Mouse (Mus musculus): ENCODE measurements around the gene Ube2e2. TPM values are rescaled to one million over a fixed set of nuclear protein-coding genes. Genes with fewer than 3 reads are reported as not detected.

The Ube2e2 gene
- polyA plus RNA-seq, 1 experiment: 29.2 TPM

DNA sequence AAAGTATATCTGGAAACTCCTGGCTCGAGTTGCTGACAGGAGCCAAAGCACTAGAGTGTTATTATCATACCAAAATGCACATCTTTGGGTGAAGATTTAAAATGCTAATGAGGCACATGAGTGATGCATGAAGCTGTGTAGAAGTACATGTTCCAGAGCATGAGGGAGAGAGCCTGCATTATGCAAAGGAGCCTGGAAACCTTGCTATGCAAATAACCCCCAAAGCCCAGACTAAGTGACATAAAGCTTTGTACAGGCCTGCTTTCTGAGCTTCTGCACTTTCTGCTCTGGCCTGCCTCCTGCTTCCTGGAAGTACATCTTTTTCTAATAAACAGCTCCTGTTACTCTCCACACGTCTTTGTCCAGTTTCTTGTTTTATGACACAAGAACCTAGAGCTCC lies 363.2 kb downstream of the Ube2e2 start:
- H3K4me1 ChIP-seq (ENCODE audit: control insufficient read depth, insufficient read depth, low read length): no peaks in the 10 kb centered on the region
- H3K27ac ChIP-seq (ENCODE audit: control insufficient read depth, insufficient read depth, low read depth, low read length): no peak overlapping the region

DNA sequence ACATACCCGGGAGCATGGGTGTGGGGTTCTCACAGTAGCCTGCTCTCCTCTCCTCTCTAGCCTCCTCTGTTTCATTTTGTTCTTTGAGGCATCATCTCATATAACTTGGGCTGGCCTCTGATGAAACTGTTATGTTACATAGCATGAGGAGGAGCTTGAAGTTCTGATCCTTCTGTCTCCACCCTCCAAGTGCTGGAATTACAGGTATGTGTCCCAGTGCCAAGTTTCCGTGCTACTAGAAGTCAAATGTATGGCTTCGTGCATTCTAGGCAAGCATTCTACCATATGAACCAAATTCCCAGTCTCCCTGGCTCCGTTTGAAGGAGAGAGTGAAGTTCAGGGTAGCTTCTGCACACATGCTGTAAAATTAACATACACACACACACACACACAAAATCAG lies 363.6 kb downstream of the Ube2e2 start:
- Histone ChIP-seq H3K4me3 (ENCODE audit: control insufficient read depth, low read depth, low read length) (no peak overlapping the region), H3K27me3 (ENCODE audit: control insufficient read depth, insufficient read depth, low read length) (no peaks in the 10 kb centered on the region), H3K27ac (ENCODE audit: control insufficient read depth, insufficient read depth, low read depth, low read length) (no peak overlapping the region), H3K4me1 (ENCODE audit: control insufficient read depth, insufficient read depth, low read length) (no peaks in the 10 kb centered on the region), H3K36me3 (ENCODE audit: control insufficient read depth, insufficient read depth, low read length) (no peaks in the 10 kb centered on the region)
- TF ChIP-seq POLR2A (IDR thresholded peaks at IDR 0.05; ENCODE audit: control insufficient read depth, low read depth, low read length) (no peak), CTCF (IDR thresholded peaks at IDR 0.05; ENCODE audit: control insufficient read depth, insufficient read depth, insufficient replicate concordance, low read depth, low read length) (no peak)

More for the DNA sequence above, 363.2 kb downstream of the Ube2e2 start:
- Histone ChIP-seq H3K4me3 (ENCODE audit: control insufficient read depth, low read depth, low read length) (no peak overlapping the region), H3K36me3 (ENCODE audit: control insufficient read depth, insufficient read depth, low read length) (no peaks in the 10 kb centered on the region), H3K27me3 (ENCODE audit: control insufficient read depth, insufficient read depth, low read length) (no peaks in the 10 kb centered on the region)
- TF ChIP-seq CTCF (IDR thresholded peaks at IDR 0.05; ENCODE audit: control insufficient read depth, insufficient read depth, insufficient replicate concordance, low read depth, low read length) (no peak), POLR2A (IDR thresholded peaks at IDR 0.05; ENCODE audit: control insufficient read depth, low read depth, low read length) (no peak)

Measured in testis, adult 2 months (tissue).